Mouse (Mus musculus) heart, embryonic 14.5 days (tissue): ENCODE results near the gene Olfr547. TPM values are rescaled to one million over a fixed set of nuclear protein-coding genes. Genes with fewer than 3 reads are reported as not detected.
"Not testable (repeated sequence)": the region's sequence is repeated elsewhere in the genome, so short reads cannot be mapped to it uniquely, and the experiment has no call there.

Experiments used
- ATAC-seq: fragments of 200-750 bp; cut with Nextera tagmentation; 2 replicates; pipeline ENCODE4 v1.8.0; 2017; ENCODE audit warnings: low read depth, moderate TSS enrichment; ENCODE audit not compliant: insufficient number of reproducible peaks, insufficient read depth, low FRiP score
- H3K27ac ChIP-seq, 2 experiments: fragments of 200-500 bp in 1 of 2; fragments of 300-500 bp in 1 of 2; sonication (generic) in 1 of 2; replicated peaks in 1 of 2; 2 replicates each; pipeline ENCODE4 v1.5.1; 2012 to 2014; ENCODE audit warnings: low read depth in 2 of 2, low read length in 2 of 2, control low read depth in 1 of 2, mild to moderate bottlenecking in 1 of 2, mixed read lengths in 1 of 2; ENCODE audit not compliant: control insufficient read depth in 1 of 2, insufficient read depth in 1 of 2
- H3K27me3 ChIP-seq: fragments of 300-500 bp; sonication (generic); 2 replicates; pipeline ENCODE4 v1.6.1; 2014; ENCODE audit warnings: mild to moderate bottlenecking, low read length, control low read depth; ENCODE audit not compliant: control insufficient read depth, insufficient read depth
- H3K36me3 ChIP-seq: fragments of 300-500 bp; sonication (generic); 2 replicates; pipeline ENCODE4 v1.6.1; 2014; ENCODE audit warnings: mild to moderate bottlenecking, control low read depth, low read length, mixed read lengths; ENCODE audit not compliant: control insufficient read depth, insufficient read depth
- H3K4me1 ChIP-seq, 2 experiments: fragments of 200-500 bp in 1 of 2; fragments of 300-500 bp in 1 of 2; sonication (generic) in 1 of 2; 2 replicates each; pipeline ENCODE4 v1.6.1; 2012 to 2014; ENCODE audit warnings: low read length in 2 of 2, control low read depth in 1 of 2, mixed read lengths in 1 of 2; ENCODE audit not compliant: control insufficient read depth in 2 of 2, insufficient read depth in 2 of 2
- H3K4me2 ChIP-seq: fragments of 300-500 bp; sonication (generic); 2 replicates; pipeline ENCODE4 v1.6.1; 2014; ENCODE audit warnings: mild to moderate bottlenecking, low read length
- H3K4me3 ChIP-seq, 2 experiments: fragments of 200-500 bp in 1 of 2; fragments of 300-500 bp in 1 of 2; sonication (generic) in 1 of 2; 2 replicates each; pipeline ENCODE4 v1.5.1; 2012 to 2014; ENCODE audit warnings: low read length in 2 of 2, mild to moderate bottlenecking in 2 of 2, control low read depth in 1 of 2, low read depth in 1 of 2, moderate library complexity in 1 of 2; ENCODE audit not compliant: control insufficient read depth in 1 of 2, insufficient read depth in 1 of 2
- H3K9ac ChIP-seq: fragments of 300-500 bp; sonication (generic); 2 replicates; pipeline ENCODE4 v1.6.1; 2014; ENCODE audit warnings: mild to moderate bottlenecking, low read length
- H3K9me3 ChIP-seq: fragments of 300-500 bp; sonication (generic); 2 replicates; pipeline ENCODE4 v1.6.1; 2016; ENCODE audit warnings: low read length, control low read depth; ENCODE audit not compliant: control insufficient read depth
- WGBS: fragments of 180-500 bp; shearing (Covaris S2); extraction: QIAGEN DNeasy Blood & Tissue Kit; methylation state at CpG from one replicate; pipeline ENCODE4 v1.1.7; 2014; 5-methylcytosine and 5-hydroxymethylcytosine counted together
- polyA plus RNA-seq: library from polyadenylated mRNA; unstranded; fragments of >200 nt; fragmentation: Nextera tagmentation; extraction: Ambion mirVana; gene quantifications from 2 replicates; pipeline ENCODE4 v1.2.1, GENCODE M21; 2014

Olfr547 gene
- polyA plus RNA-seq = not detected in 2 replicates

GRCm38 (mm10) chr7:102534449-102534848 lies at the start of gene Olfr547:
Gene Olfr547, plus strand, starts transcription at chr7:102534749.
- H3K27ac ChIP-seq = no peak within 1 kb of the TSS
- H3K9me3 ChIP-seq = no peaks in the 10 kb centered on the region
- no peak for ATAC-seq
- H3K36me3 ChIP-seq = no peaks in the 10 kb centered on the region
- 94% methylated on average over 1 of the region's 1 CpGs for WGBS
- H3K4me2 ChIP-seq = no peak within 1 kb of the TSS
- H3K9ac ChIP-seq = no peak within 1 kb of the TSS
- H3K27me3 ChIP-seq = no peaks in the 10 kb centered on the region
- no peaks in the 10 kb centered on the region for H3K4me1 ChIP-seq
- no peak within 1 kb of the TSS for H3K4me3 ChIP-seq

- H3K4me3 ChIP-seq, H3K9me3 ChIP-seq, ATAC-seq, H3K4me2 ChIP-seq, H3K27ac ChIP-seq, H3K27me3 ChIP-seq, H3K36me3 ChIP-seq, H3K9ac ChIP-seq, H3K4me1 ChIP-seq: not testable (repeated sequence)
- WGBS = 66% methylated on average over 7 of the region's 8 CpGs
These were observed 49.8 kb upstream of the Olfr547 start for GRCm38 (mm10) chr7:102484766-102485165.

GRCm38 (mm10) chr7:102486105-102486504 lies 48.4 kb upstream of the Olfr547 start:
- no peaks in the 10 kb centered on the region for H3K27me3 ChIP-seq
- H3K9me3 ChIP-seq = no peaks in the 10 kb centered on the region
- ATAC-seq = no peak
- WGBS = 14% methylated on average over 1 of the region's 1 CpGs
- H3K9ac ChIP-seq = no peak overlapping the region
- H3K4me3 ChIP-seq = no peak overlapping the region
- H3K4me2 ChIP-seq = no peak overlapping the region
- peaks cover 3 to 6% of the 10 kb centered on the region in 2 experiments; a peak in 2 of 4 replicates for H3K4me1 ChIP-seq
- no peaks in the 10 kb centered on the region for H3K36me3 ChIP-seq
- H3K27ac ChIP-seq = no peak overlapping the region

- no peak within 1 kb of the TSS for H3K4me2 ChIP-seq
- no peak within 1 kb of the TSS for H3K4me3 ChIP-seq
- no peak for ATAC-seq
- WGBS = 59% methylated on average over 1 of the region's 1 CpGs
- peaks cover 3 to 6% of the 10 kb centered on the region in 2 experiments; a peak in 2 of 4 replicates for H3K4me1 ChIP-seq
- no peak within 1 kb of the TSS for H3K9ac ChIP-seq
- no peak within 1 kb of the TSS for H3K27ac ChIP-seq
- H3K36me3 ChIP-seq = no peaks in the 10 kb centered on the region
- no peaks in the 10 kb centered on the region for H3K9me3 ChIP-seq
- no peaks in the 10 kb centered on the region for H3K27me3 ChIP-seq
These were observed 46.4 kb upstream of the Olfr547 start, which contains the start of gene Olfr544 for GRCm38 (mm10) chr7:102488161-102488560. Gene Olfr544, minus strand, starts transcription at chr7:102488313.

GRCm38 (mm10) chr7:102494416-102494815 lies 40.1 kb upstream of the Olfr547 start:
- H3K9ac ChIP-seq, H3K9me3 ChIP-seq, H3K27me3 ChIP-seq, H3K4me2 ChIP-seq, H3K4me1 ChIP-seq, H3K27ac ChIP-seq, H3K4me3 ChIP-seq, H3K36me3 ChIP-seq, ATAC-seq: not testable (repeated sequence)
- 48% methylated on average over 6 of the region's 7 CpGs for WGBS

- WGBS = 66% methylated on average over 3 of the region's 3 CpGs
- ATAC-seq = no peak
- no peak within 1 kb of the TSS for H3K9ac ChIP-seq
These were observed 35.1 kb upstream of the Olfr547 start, which contains the start of gene Olfr545 for GRCm38 (mm10) chr7:102499473-102499872. Gene Olfr545, minus strand, starts transcription at chr7:102499573.

GRCm38 (mm10) chr7:102501986-102502385 lies 32.6 kb upstream of the Olfr547 start:
- Histone ChIP-seq H3K27ac (no peak overlapping the region), H3K36me3 (no peaks in the 10 kb centered on the region), H3K4me2 (no peak overlapping the region), H3K4me3 (no peak overlapping the region), H3K9me3 (no peaks in the 10 kb centered on the region), H3K27me3 (no peaks in the 10 kb centered on the region), H3K4me1 (no peaks in the 10 kb centered on the region), H3K9ac (no peak overlapping the region)
- 73% methylated on average over 5 of the region's 5 CpGs for WGBS
- ATAC-seq = no peak

More at GRCm38 (mm10) chr7:102499473-102499872, 35.1 kb upstream of the Olfr547 start, which contains the start of gene Olfr545:
- Histone ChIP-seq H3K4me1 (no peaks in the 10 kb centered on the region), H3K4me3 (no peak within 1 kb of the TSS), H3K36me3 (no peaks in the 10 kb centered on the region), H3K27ac (no peak within 1 kb of the TSS), H3K4me2 (no peak within 1 kb of the TSS), H3K9me3 (no peaks in the 10 kb centered on the region), H3K27me3 (no peaks in the 10 kb centered on the region)

GRCm38 (mm10) chr7:102506848-102507247 lies 27.7 kb upstream of the Olfr547 start:
- Histone ChIP-seq H3K4me1 (no peaks in the 10 kb centered on the region), H3K4me3 (no peak overlapping the region), H3K9me3 (no peaks in the 10 kb centered on the region), H3K36me3 (no peaks in the 10 kb centered on the region), H3K4me2 (no peak overlapping the region), H3K27ac (no peak overlapping the region), H3K27me3 (peaks cover 4% of the 10 kb centered on the region; the same call in 1 of the 2 replicates), H3K9ac (no peak overlapping the region)
- WGBS = 42% methylated on average over 3 of the region's 3 CpGs
- no peak for ATAC-seq
